Mouse (Mus musculus) frontal cortex, adult (tissue): ENCODE data around the gene Gaa.
"Not testable (repeated sequence)": the region's sequence is repeated elsewhere in the genome, so short reads cannot be mapped to it uniquely, and the experiment has no call there.

Source experiments
- ATAC-seq: cut with Nextera tagmentation; 2 replicates; pipeline ENCODE4 v1.9.2; 2017; ENCODE audit warnings: mild to moderate bottlenecking, moderate library complexity, mixed read lengths; ENCODE audit not compliant: low TSS enrichment

Gene Gaa

GRCm38 (mm10) chr11:119252854-119253541 lies 14.7 kb upstream of the Gaa start:
- ATAC-seq: peak; percentile 73; the same call in 1 of the 2 replicates

- not testable (repeated sequence) for ATAC-seq
Measured at GRCm38 (mm10) chr11:119256557-119256956, 11.1 kb upstream of the Gaa start.

- no peak for ATAC-seq
Measured at GRCm38 (mm10) chr11:119258216-119258571, 9.5 kb upstream of the Gaa start.

- ATAC-seq: peak; percentile 76
Measured at GRCm38 (mm10) chr11:119258572-119259322, 8.9 kb upstream of the Gaa start.

- no peak for ATAC-seq
Measured at GRCm38 (mm10) chr11:119259977-119260376, 7.7 kb upstream of the Gaa start.

- no peak for ATAC-seq
Measured at GRCm38 (mm10) chr11:119264413-119264812, 3.3 kb upstream of the Gaa start.

- no peak for ATAC-seq
Measured at GRCm38 (mm10) chr11:119265811-119266210, 1.9 kb upstream of the Gaa start.

GRCm38 (mm10) chr11:119267241-119267674 lies 429 bp upstream of the Gaa start:
- ATAC-seq: no peak

GRCm38 (mm10) chr11:119268557-119269195 lies 989 bp downstream of the Gaa start:
- peak; percentile 69 for ATAC-seq

GRCm38 (mm10) chr11:119272492-119272891 lies 4.8 kb downstream of the Gaa start:
- not testable (repeated sequence) for ATAC-seq

GRCm38 (mm10) chr11:119273186-119273930 lies 5.7 kb downstream of the Gaa start:
- ATAC-seq: no peak

GRCm38 (mm10) chr11:119281030-119281429 lies 13.3 kb downstream of the Gaa start:
- no peak for ATAC-seq

GRCm38 (mm10) chr11:119285791-119286527 lies 18.3 kb downstream of the Gaa start:
- ATAC-seq: no peak

- peak; percentile 77; the same call in 1 of the 2 replicates for ATAC-seq
Measured at GRCm38 (mm10) chr11:119287207-119287992, 19.7 kb downstream of the Gaa start.

GRCm38 (mm10) chr11:119292861-119293260 lies 25.2 kb downstream of the Gaa start:
- ATAC-seq: not testable (repeated sequence)

GRCm38 (mm10) chr11:119297996-119298395 lies 30.3 kb downstream of the Gaa start:
- no peak for ATAC-seq

- no peak for ATAC-seq
Measured at GRCm38 (mm10) chr11:119298917-119299316, 31.2 kb downstream of the Gaa start.

- peak; percentile 98 for ATAC-seq
Measured at GRCm38 (mm10) chr11:119299391-119300245, 31.9 kb downstream of the Gaa start, which contains the start of gene Eif4a3. Eif4a3 (minus strand) TSS chr11:119300089.

- ATAC-seq: no peak; the same call in 1 of the 2 replicates
Measured at GRCm38 (mm10) chr11:119300246-119300935, 32.7 kb downstream of the Gaa start.
